Mouse (Mus musculus): ENCODE measurements around the gene Babam2.

- TF ChIP-seq EP300 (IDR thresholded peaks at IDR 0.05; ENCODE audit: low read depth), result no peak
- no peak for TF ChIP-seq CTCF (IDR thresholded peaks at IDR 0.05; ENCODE audit: low read depth)
Observed at GRCm38 (mm10) chr5:32124957-32125356, 427.5 kb downstream of the Babam2 start.
